Mouse (Mus musculus) liver, postnatal 0 days (tissue): ENCODE data around the gene Gm49322.

ENCODE experiments used
- CTCF ChIP-seq: sonication (generic); IDR thresholded peaks from 2 replicates; pipeline ENCODE4 v1.5.1; 2016; ENCODE audit warnings: antibody characterized with exemption, low read depth
- EP300 ChIP-seq: IDR thresholded peaks from 2 replicates; pipeline ENCODE4 v1.6.1; 2016; ENCODE audit warnings: antibody characterized with exemption, low read depth, mild to moderate bottlenecking

DNA sequence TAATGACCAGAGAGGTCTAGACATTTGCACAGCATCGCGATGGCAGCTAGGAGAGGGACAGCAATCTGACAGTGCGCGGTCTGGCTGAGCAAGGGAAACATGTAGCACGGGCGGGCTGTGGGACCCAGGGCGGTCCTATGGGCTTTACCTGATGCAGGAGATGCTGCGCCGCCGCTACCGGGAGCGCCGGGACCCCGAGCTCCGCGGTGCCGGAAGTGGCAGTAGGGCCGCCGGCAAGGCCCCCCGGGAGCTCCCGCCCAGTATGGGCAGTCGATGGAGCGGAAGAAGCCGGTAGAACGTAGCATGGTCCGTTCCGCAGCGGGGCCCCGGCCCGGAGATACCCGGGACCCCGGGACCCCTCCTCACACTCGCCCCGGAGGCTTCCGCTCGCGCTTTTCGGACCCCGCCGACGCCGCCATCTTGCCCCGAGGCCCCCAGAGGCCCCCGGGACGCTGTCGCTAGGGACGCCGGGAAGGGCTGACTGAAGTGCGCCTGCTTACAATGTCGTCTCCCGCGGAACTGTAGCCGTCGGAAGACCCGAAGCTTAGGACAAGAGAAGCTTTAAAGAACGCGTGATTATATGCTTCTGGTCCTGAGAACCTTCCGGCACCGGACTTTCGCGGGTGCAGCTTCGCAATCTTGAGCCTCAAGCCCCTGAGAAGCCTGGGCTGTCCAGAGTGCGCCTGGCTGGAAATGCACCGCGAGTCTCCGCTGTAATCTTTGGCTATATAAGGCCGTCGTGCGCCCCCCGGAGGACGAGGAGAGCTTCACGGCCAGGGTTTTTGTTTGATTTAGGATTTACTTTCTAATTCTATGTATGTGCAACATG is 44.5 kb upstream of the Gm49322 start, which contains the start of gene Rexo1:
- TF ChIP-seq CTCF (peak; percentile 92), EP300 (peak; percentile 82)
